Mouse (Mus musculus) ES-Bruce4 (cell line): ENCODE data around the gene Dlgap1.

Source experiments
- CTCF ChIP-seq: IDR thresholded peaks from one replicate; pipeline ENCODE4 v1.8.1; 2011; ENCODE audit warnings: low read depth, low read length
- EP300 ChIP-seq: IDR thresholded peaks from 2 replicates; pipeline ENCODE4 v1.6.1; 2011; ENCODE audit warnings: low read depth, low read length; ENCODE audit not compliant: insufficient read depth
- POLR2A ChIP-seq: IDR thresholded peaks from one replicate; pipeline ENCODE4 v1.8.1; 2011; ENCODE audit warnings: low read length; ENCODE audit not compliant: insufficient read depth

GRCm38 (mm10) chr17:70541816-70542215, 572.9 kb downstream of the Dlgap1 start:
- TF ChIP-seq CTCF = no peak
- TF ChIP-seq POLR2A = no peak
- TF ChIP-seq EP300 = no peak
